Mouse (Mus musculus) forebrain, embryonic 16.5 days (tissue): ENCODE results near the gene Hsd17b11. TPM values are rescaled to one million over a fixed set of nuclear protein-coding genes. Genes with fewer than 3 reads are reported as not detected.
A peak's percentile ranks its signal among the peaks of the same experiment; 100 is the strongest.
"Not testable (repeated sequence)": the region's sequence is repeated elsewhere in the genome, so short reads cannot be mapped to it uniquely, and the experiment has no call there.

Experiments
- ATAC-seq: fragments of 200-750 bp; cut with Nextera tagmentation; 2 replicates; pipeline ENCODE4 v1.8.0; 2017; ENCODE audit warnings: mild to moderate bottlenecking, moderate library complexity
- H3K27ac ChIP-seq: fragments of 300-500 bp; sonication (generic); 2 replicates; pipeline ENCODE4 v1.5.1; 2014; ENCODE audit warnings: low read length, control low read depth
- H3K27me3 ChIP-seq: fragments of 300-500 bp; sonication (generic); replicated peaks from 2 replicates; pipeline ENCODE4 v1.6.1; 2014; ENCODE audit warnings: low read length; ENCODE audit not compliant: control insufficient read depth, insufficient read depth
- H3K36me3 ChIP-seq: fragments of 300-500 bp; sonication (generic); 2 replicates; pipeline ENCODE4 v1.6.1; 2014; ENCODE audit not compliant: control insufficient read depth, insufficient read depth
- H3K4me1 ChIP-seq: fragments of 300-500 bp; sonication (generic); replicated peaks from 2 replicates; pipeline ENCODE4 v1.6.1; 2014; ENCODE audit warnings: low read length; ENCODE audit not compliant: control insufficient read depth, insufficient read depth
- H3K4me2 ChIP-seq: fragments of 300-500 bp; sonication (generic); 2 replicates; pipeline ENCODE4 v1.6.1; 2014; ENCODE audit warnings: mild to moderate bottlenecking, low read length, control low read depth
- H3K4me3 ChIP-seq: fragments of 300-500 bp; sonication (generic); replicated peaks from 2 replicates; pipeline ENCODE4 v1.5.1; 2014; ENCODE audit warnings: mild to moderate bottlenecking, low read length, control low read depth
- H3K9ac ChIP-seq: fragments of 300-500 bp; sonication (generic); replicated peaks from 2 replicates; pipeline ENCODE4 v1.6.1; 2014; ENCODE audit warnings: low read depth, low read length, control low read depth
- H3K9me3 ChIP-seq: fragments of 300-500 bp; sonication (generic); 2 replicates; pipeline ENCODE4 v1.6.1; 2016; ENCODE audit warnings: low read length; ENCODE audit not compliant: control insufficient read depth
- WGBS: fragments of 180-500 bp; shearing (Covaris S2); extraction: QIAGEN DNeasy Blood & Tissue Kit; methylation state at CpG from one replicate; pipeline ENCODE4 v1.1.7; 2014; 5-methylcytosine and 5-hydroxymethylcytosine counted together
- polyA plus RNA-seq: library from polyadenylated mRNA; unstranded; fragments of >200 nt; fragmentation: Nextera tagmentation; extraction: Ambion mirVana; gene quantifications from 2 replicates; pipeline ENCODE4 v1.2.1, GENCODE M21; 2015

Hsd17b11 gene
- polyA plus RNA-seq, 1 experiment from 2014 or later: 1.8 TPM

- Histone ChIP-seq H3K9ac (no peak overlapping the region), H3K4me3 (no peak overlapping the region), H3K36me3 (no peaks in the 10 kb centered on the region), H3K4me2 (no peak overlapping the region), H3K9me3 (no peaks in the 10 kb centered on the region), H3K27ac (no peak overlapping the region), H3K4me1 (no peaks in the 10 kb centered on the region), H3K27me3 (no peaks in the 10 kb centered on the region)
- 84% methylated on average over 7 of the region's 7 CpGs for WGBS
- no peak for ATAC-seq
These were observed 46.0 kb downstream of the Hsd17b11 start for GRCm38 (mm10) chr5:103975736-103976135.

GRCm38 (mm10) chr5:103972801-103973200, 48.9 kb downstream of the Hsd17b11 start:
- ATAC-seq: no peak
- no peaks in the 10 kb centered on the region for H3K9me3 ChIP-seq
- no peaks in the 10 kb centered on the region for H3K36me3 ChIP-seq
- no peak overlapping the region for H3K4me3 ChIP-seq
- H3K4me1 ChIP-seq: no peaks in the 10 kb centered on the region
- H3K27ac ChIP-seq: no peak overlapping the region
- H3K4me2 ChIP-seq: no peak overlapping the region
- H3K27me3 ChIP-seq: no peaks in the 10 kb centered on the region
- WGBS: 71% methylated on average over 13 of the region's 13 CpGs
- H3K9ac ChIP-seq: no peak overlapping the region

- H3K9ac ChIP-seq: no peak overlapping the region
- no peak overlapping the region for H3K27ac ChIP-seq
- 65% methylated on average over 19 of the region's 19 CpGs for WGBS
- no peaks in the 10 kb centered on the region for H3K27me3 ChIP-seq
- H3K9me3 ChIP-seq: no peaks in the 10 kb centered on the region
- no peak overlapping the region for H3K4me2 ChIP-seq
- H3K4me3 ChIP-seq: no peak overlapping the region
- H3K4me1 ChIP-seq: no peaks in the 10 kb centered on the region
- ATAC-seq: no peak
- H3K36me3 ChIP-seq: no peaks in the 10 kb centered on the region
These were observed 49.3 kb downstream of the Hsd17b11 start for GRCm38 (mm10) chr5:103972379-103972778.

- H3K4me3 ChIP-seq: no peak overlapping the region
- H3K36me3 ChIP-seq: no peaks in the 10 kb centered on the region
- no peaks in the 10 kb centered on the region for H3K27me3 ChIP-seq
- no peak overlapping the region for H3K4me2 ChIP-seq
- no peaks in the 10 kb centered on the region for H3K9me3 ChIP-seq
- H3K4me1 ChIP-seq: no peaks in the 10 kb centered on the region
- 82% methylated on average over 5 of the region's 5 CpGs for WGBS
- no peak overlapping the region for H3K27ac ChIP-seq
- H3K9ac ChIP-seq: no peak overlapping the region
- no peak for ATAC-seq
These were observed 50.7 kb downstream of the Hsd17b11 start for GRCm38 (mm10) chr5:103971051-103971450.

DNA sequence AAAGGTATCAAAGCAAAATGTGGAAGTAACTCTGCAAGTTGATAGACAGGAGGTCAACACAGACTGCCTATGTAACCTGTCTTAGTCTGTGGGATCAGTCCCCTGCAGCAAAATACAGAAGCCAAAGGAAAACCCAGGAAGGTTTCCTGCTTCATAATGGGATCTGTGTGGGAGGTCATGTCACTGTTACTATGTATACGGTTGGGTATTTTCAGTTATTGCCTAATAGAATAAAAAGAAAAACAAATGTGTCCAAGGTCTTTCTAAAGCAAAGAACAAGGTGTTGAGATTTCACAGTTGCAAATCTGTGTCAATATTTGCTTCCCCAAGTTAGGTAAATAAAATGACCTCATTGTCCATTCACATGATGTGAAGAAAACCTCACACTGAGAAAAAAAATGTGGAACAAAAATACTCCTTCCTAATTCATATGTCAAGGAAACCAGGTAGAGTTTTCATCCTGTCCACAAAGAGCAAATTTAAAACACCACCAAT, 58.7 kb downstream of the Hsd17b11 start:
- Histone ChIP-seq H3K27ac (no peak overlapping the region), H3K9ac (no peak overlapping the region), H3K9me3 (no peaks in the 10 kb centered on the region), H3K4me3 (no peak overlapping the region), H3K4me1 (no peaks in the 10 kb centered on the region), H3K27me3 (no peaks in the 10 kb centered on the region), H3K4me2 (no peak overlapping the region), H3K36me3 (no peaks in the 10 kb centered on the region)
- WGBS: 79% methylated on average over 1 of the region's 1 CpGs
- ATAC-seq: no peak

GRCm38 (mm10) chr5:103954638-103955037, 67.1 kb downstream of the Hsd17b11 start:
- whole genome bisulfite sequencing: 69% methylated on average over 5 of the region's 5 CpGs
- Histone ChIP-seq H3K4me1 (no peaks in the 10 kb centered on the region), H3K27me3 (no peaks in the 10 kb centered on the region), H3K9ac (no peak overlapping the region), H3K27ac (no peak overlapping the region), H3K4me2 (no peak overlapping the region), H3K9me3 (no peaks in the 10 kb centered on the region), H3K4me3 (no peak overlapping the region), H3K36me3 (no peaks in the 10 kb centered on the region)
- no peak for ATAC-seq

- no peaks in the 10 kb centered on the region for H3K9me3 ChIP-seq
- H3K9ac ChIP-seq: no peak overlapping the region
- no peaks in the 10 kb centered on the region for H3K36me3 ChIP-seq
- ATAC-seq: peak; percentile 49; the same call in 1 of the 2 replicates
- H3K4me2 ChIP-seq: no peak overlapping the region
- H3K27ac ChIP-seq: no peak overlapping the region
- 50% methylated on average over 10 of the region's 10 CpGs for WGBS
- no peaks in the 10 kb centered on the region for H3K27me3 ChIP-seq
- H3K4me1 ChIP-seq: no peaks in the 10 kb centered on the region
- H3K4me3 ChIP-seq: no peak overlapping the region
These were observed 68.3 kb downstream of the Hsd17b11 start for GRCm38 (mm10) chr5:103953135-103954083.

DNA sequence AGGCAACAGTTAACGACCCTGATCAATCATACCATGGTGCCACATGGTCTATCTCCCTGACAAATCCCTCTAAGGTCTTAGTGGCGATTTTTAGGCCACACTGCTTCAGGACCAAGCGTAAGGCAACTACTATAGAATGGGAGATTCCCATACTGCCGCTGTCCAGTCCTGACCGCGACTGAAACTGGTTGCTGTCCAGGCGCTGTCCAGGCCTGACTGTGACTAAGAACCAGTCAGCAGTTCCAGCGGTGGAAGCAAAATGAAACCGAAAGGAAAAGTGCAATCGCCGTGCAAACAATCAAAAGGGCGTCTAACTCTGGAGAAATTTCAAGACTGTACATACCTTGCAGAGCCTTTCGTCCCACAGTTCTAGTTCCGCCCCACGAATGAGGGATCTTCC, 71.6 kb downstream of the Hsd17b11 start:
- 93% methylated on average over 15 of the region's 15 CpGs for WGBS
- not testable (repeated sequence) for H3K27ac ChIP-seq, H3K4me3 ChIP-seq, H3K4me2 ChIP-seq, H3K9me3 ChIP-seq, H3K27me3 ChIP-seq, ATAC-seq, H3K36me3 ChIP-seq, H3K9ac ChIP-seq, H3K4me1 ChIP-seq

GRCm38 (mm10) chr5:103943183-103943582, 78.5 kb downstream of the Hsd17b11 start:
- H3K4me2 ChIP-seq: no peak overlapping the region
- H3K36me3 ChIP-seq: no peaks in the 10 kb centered on the region
- 13% methylated on average over 6 of the region's 6 CpGs for WGBS
- H3K27me3 ChIP-seq: 0 out of 2 replicates have a peak, but pooled peaks cover 5% of the 10 kb centered on the region
- no peak overlapping the region for H3K27ac ChIP-seq
- H3K4me3 ChIP-seq: no peak overlapping the region
- no peak overlapping the region for H3K9ac ChIP-seq
- H3K4me1 ChIP-seq: peaks cover 7% of the 10 kb centered on the region; the same call in 1 of the 2 replicates
- no peaks in the 10 kb centered on the region for H3K9me3 ChIP-seq
- no peak for ATAC-seq
